Mouse (Mus musculus): ENCODE results near the gene Prcd. TPM values are rescaled to one million over a fixed set of nuclear protein-coding genes. Genes with fewer than 3 reads are reported as not detected.

The Prcd gene
- polyA plus RNA-seq, 1 experiment from 2014 or later = 16.4 TPM

GRCm38 (mm10) chr11:116642681-116643578 is 10.4 kb upstream of the Prcd start:
- peak; percentile 49 for TF ChIP-seq EP300 (IDR thresholded peaks at IDR 0.05)
- TF ChIP-seq CTCF (IDR thresholded peaks at IDR 0.05) = peak; percentile 98
- Histone ChIP-seq H3K27me3 (replicated peaks; ENCODE audit: insufficient read depth, low read length) (no peaks in the 10 kb centered on the region), H3K4me1 (ENCODE audit: insufficient read depth, low read depth, low read length) (peaks cover 12% of the 10 kb centered on the region), H3K36me3 (ENCODE audit: insufficient read depth, low read length) (no peaks in the 10 kb centered on the region), H3K9me3 (ENCODE audit: low read length) (no peaks in the 10 kb centered on the region), H3K4me2 (replicated peaks; ENCODE audit: low read depth, low read length) (no peak overlapping the region; the same call in 1 of the 2 replicates), H3K27ac (ENCODE audit: low read length) (no peak overlapping the region), H3K4me3 (ENCODE audit: low read depth, low read length) (no peak overlapping the region), H3K9ac (replicated peaks; ENCODE audit: low read depth) (no peak overlapping the region)
- WGBS = 37% methylated on average over 14 of the region's 14 CpGs
- peak; percentile 55 for ATAC-seq
- peak; percentile 93 for DNase-seq (ENCODE audit: low spot score)

- no peak overlapping the region; the same call in 1 of the 2 replicates for H3K4me2 ChIP-seq (replicated peaks; ENCODE audit: low read depth, low read length)
- no peak overlapping the region for H3K9ac ChIP-seq (replicated peaks; ENCODE audit: low read depth)
- ATAC-seq (no peak), DNase-seq (ENCODE audit: low spot score) (no peak)
- H3K27me3 ChIP-seq (replicated peaks; ENCODE audit: insufficient read depth, low read length) = no peaks in the 10 kb centered on the region
- no peaks in the 10 kb centered on the region for H3K9me3 ChIP-seq (ENCODE audit: low read length)
- TF ChIP-seq EP300 (IDR thresholded peaks at IDR 0.05) (no peak), CTCF (IDR thresholded peaks at IDR 0.05) (no peak)
- H3K4me3 ChIP-seq (ENCODE audit: low read depth, low read length) = no peak overlapping the region
- 14% methylated on average over 19 of the region's 19 CpGs for WGBS
- H3K4me1 ChIP-seq (ENCODE audit: insufficient read depth, low read depth, low read length) = peaks cover 19% of the 10 kb centered on the region
- no peak overlapping the region for H3K27ac ChIP-seq (ENCODE audit: low read length)
- no peaks in the 10 kb centered on the region for H3K36me3 ChIP-seq (ENCODE audit: insufficient read depth, low read length)
Observed at GRCm38 (mm10) chr11:116643579-116644224, 9.6 kb upstream of the Prcd start.

GRCm38 (mm10) chr11:116644225-116645112 is 8.9 kb upstream of the Prcd start:
- Histone ChIP-seq H3K9ac (replicated peaks; ENCODE audit: low read depth) (no peak overlapping the region), H3K27ac (ENCODE audit: low read length) (no peak overlapping the region; the same call in 1 of the 2 replicates), H3K27me3 (replicated peaks; ENCODE audit: insufficient read depth, low read length) (no peaks in the 10 kb centered on the region), H3K36me3 (ENCODE audit: insufficient read depth, low read length) (no peaks in the 10 kb centered on the region), H3K4me2 (replicated peaks; ENCODE audit: low read depth, low read length) (no peak overlapping the region), H3K9me3 (ENCODE audit: low read length) (no peaks in the 10 kb centered on the region), H3K4me3 (ENCODE audit: low read depth, low read length) (no peak overlapping the region), H3K4me1 (ENCODE audit: insufficient read depth, low read depth, low read length) (peaks cover 19% of the 10 kb centered on the region)
- ATAC-seq = no peak
- TF ChIP-seq CTCF (IDR thresholded peaks at IDR 0.05) = no peak
- TF ChIP-seq EP300 (IDR thresholded peaks at IDR 0.05) = no peak
- 48% methylated on average over 21 of the region's 21 CpGs for WGBS
- no peak for DNase-seq (ENCODE audit: low spot score)

- DNase-seq (ENCODE audit: low spot score) = no peak
- Histone ChIP-seq H3K36me3 (ENCODE audit: insufficient read depth, low read length) (no peaks in the 10 kb centered on the region), H3K4me1 (ENCODE audit: insufficient read depth, low read depth, low read length) (peaks cover 19% of the 10 kb centered on the region), H3K9ac (replicated peaks; ENCODE audit: low read depth) (no peak overlapping the region), H3K4me2 (replicated peaks; ENCODE audit: low read depth, low read length) (no peak overlapping the region), H3K27me3 (replicated peaks; ENCODE audit: insufficient read depth, low read length) (no peaks in the 10 kb centered on the region), H3K4me3 (ENCODE audit: low read depth, low read length) (no peak overlapping the region), H3K9me3 (ENCODE audit: low read length) (no peaks in the 10 kb centered on the region), H3K27ac (ENCODE audit: low read length) (no peak overlapping the region)
- TF ChIP-seq CTCF (IDR thresholded peaks at IDR 0.05) (no peak), EP300 (IDR thresholded peaks at IDR 0.05) (no peak)
- no peak for ATAC-seq
- WGBS = 68% methylated on average over 8 of the region's 8 CpGs
Observed at GRCm38 (mm10) chr11:116645446-116646110, 7.8 kb upstream of the Prcd start.

GRCm38 (mm10) chr11:116646136-116646535 is 7.2 kb upstream of the Prcd start:
- Histone ChIP-seq H3K36me3 (ENCODE audit: insufficient read depth, low read length) (no peaks in the 10 kb centered on the region), H3K27ac (ENCODE audit: low read length) (no peak overlapping the region)
- 64% methylated on average over 11 of the region's 11 CpGs for WGBS

More at GRCm38 (mm10) chr11:116646136-116646535, 7.2 kb upstream of the Prcd start:
- no peaks in the 10 kb centered on the region for H3K27me3 ChIP-seq (replicated peaks; ENCODE audit: insufficient read depth, low read length)
- no peak for ATAC-seq
- no peak for TF ChIP-seq CTCF (IDR thresholded peaks at IDR 0.05)
- no peak for TF ChIP-seq EP300 (IDR thresholded peaks at IDR 0.05)
- no peak overlapping the region for H3K4me3 ChIP-seq (ENCODE audit: low read depth, low read length)
- no peak overlapping the region for H3K9ac ChIP-seq (replicated peaks; ENCODE audit: low read depth)
- H3K9me3 ChIP-seq (ENCODE audit: low read length) = no peaks in the 10 kb centered on the region
- H3K4me1 ChIP-seq (ENCODE audit: insufficient read depth, low read depth, low read length) = peaks cover 19% of the 10 kb centered on the region
- no peak overlapping the region for H3K4me2 ChIP-seq (replicated peaks; ENCODE audit: low read depth, low read length)
- DNase-seq (ENCODE audit: low spot score) = no peak
